Mouse (Mus musculus) heart, embryonic 15.5 days (tissue): ENCODE measurements at regions not wholly inside any gene's neighbourhood (a gene's known extent, or its start where the extent isn't known, plus 50 kb on each side); places are given as distances from the start of the nearest gene placed in this dataset.
A peak's percentile ranks its signal among the peaks of the same experiment; 100 is the strongest.

ENCODE experiments used
- ATAC-seq: fragments of 200-750 bp; cut with Nextera tagmentation; replicated peaks from 2 replicates; pipeline ENCODE4 v1.8.0; 2017; ENCODE audit warnings: low read depth, moderate TSS enrichment; ENCODE audit not compliant: insufficient number of reproducible peaks, insufficient read depth, low FRiP score
- H3K27ac ChIP-seq: fragments of 300-500 bp; sonication (generic); 2 replicates; pipeline ENCODE4 v1.5.1; 2015; ENCODE audit warnings: mild to moderate bottlenecking, inconsistent platforms
- H3K27me3 ChIP-seq: fragments of 300-500 bp; sonication (generic); 2 replicates; pipeline ENCODE4 v1.6.1; 2015; ENCODE audit warnings: inconsistent platforms
- H3K36me3 ChIP-seq: fragments of 300-500 bp; sonication (generic); 2 replicates; pipeline ENCODE4 v1.6.1; 2015; ENCODE audit warnings: mild to moderate bottlenecking, inconsistent platforms
- H3K4me1 ChIP-seq: fragments of 300-500 bp; sonication (generic); replicated peaks from 2 replicates; pipeline ENCODE4 v1.6.1; 2015; ENCODE audit warnings: inconsistent platforms
- H3K4me2 ChIP-seq: fragments of 300-500 bp; sonication (generic); 2 replicates; pipeline ENCODE4 v1.6.1; 2015; ENCODE audit warnings: inconsistent platforms, mild to moderate bottlenecking, moderate library complexity
- H3K4me3 ChIP-seq: fragments of 300-500 bp; sonication (generic); 2 replicates; pipeline ENCODE4 v1.5.1; 2015; ENCODE audit warnings: mild to moderate bottlenecking, inconsistent platforms
- H3K9ac ChIP-seq: fragments of 300-500 bp; sonication (generic); 2 replicates; pipeline ENCODE4 v1.6.1; 2015; ENCODE audit warnings: mild to moderate bottlenecking, inconsistent platforms
- H3K9me3 ChIP-seq: fragments of 300-500 bp; sonication (generic); replicated peaks from 2 replicates; pipeline ENCODE4 v1.6.1; 2016; ENCODE audit warnings: inconsistent platforms
- WGBS: fragments of 180-500 bp; shearing (Covaris S2); methylation state at CpG from one replicate; pipeline ENCODE4 v1.1.7; 2015; ENCODE audit warnings: mixed read lengths; 5-methylcytosine and 5-hydroxymethylcytosine counted together

- H3K36me3 ChIP-seq = no peaks in the 10 kb centered on the region
- no peaks in the 10 kb centered on the region for H3K27me3 ChIP-seq
- H3K4me2 ChIP-seq = no peak overlapping the region
- H3K9me3 ChIP-seq = no peaks in the 10 kb centered on the region
- no peak for ATAC-seq
- H3K27ac ChIP-seq = no peak overlapping the region
- H3K9ac ChIP-seq = no peak overlapping the region
- H3K4me1 ChIP-seq = no peaks in the 10 kb centered on the region
- H3K4me3 ChIP-seq = no peak overlapping the region
- WGBS = 52% methylated on average over 3 of the region's 3 CpGs
These were observed 310.9 kb downstream of the Nova1 start for GRCm38 (mm10) chr12:46507829-46508228.

- no peaks in the 10 kb centered on the region for H3K36me3 ChIP-seq
- no peaks in the 10 kb centered on the region for H3K27me3 ChIP-seq
- 88% methylated on average over 6 of the region's 6 CpGs for WGBS
- H3K9me3 ChIP-seq = no peaks in the 10 kb centered on the region
- no peaks in the 10 kb centered on the region for H3K4me1 ChIP-seq
- H3K4me2 ChIP-seq = no peak overlapping the region
- H3K9ac ChIP-seq = no peak overlapping the region
- ATAC-seq = no peak
- no peak overlapping the region for H3K4me3 ChIP-seq
- H3K27ac ChIP-seq = no peak overlapping the region
These were observed 326.3 kb downstream of the Nova1 start for GRCm38 (mm10) chr12:46492465-46492864.

DNA sequence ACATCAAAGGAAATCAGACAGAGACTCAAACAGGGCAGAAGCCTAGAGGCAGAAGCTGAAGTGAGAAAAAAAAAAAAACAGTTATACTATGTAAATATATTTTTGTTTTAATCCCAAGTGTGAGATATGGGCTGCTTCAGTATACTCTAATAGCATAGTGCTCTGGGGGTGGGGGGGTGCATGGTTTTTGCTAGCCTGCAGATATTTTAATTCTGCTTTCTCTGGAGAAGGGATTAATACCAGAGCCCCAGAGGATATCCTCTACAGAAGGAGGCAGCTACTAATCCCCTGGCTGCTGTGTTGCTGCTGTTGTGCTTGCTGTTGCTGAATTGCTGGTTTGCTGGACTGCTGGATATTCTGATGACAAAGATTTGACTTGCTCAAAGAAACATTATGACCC, 367.8 kb downstream of the Nova1 start:
- H3K27ac ChIP-seq = no peak overlapping the region
- ATAC-seq = no peak

DNA sequence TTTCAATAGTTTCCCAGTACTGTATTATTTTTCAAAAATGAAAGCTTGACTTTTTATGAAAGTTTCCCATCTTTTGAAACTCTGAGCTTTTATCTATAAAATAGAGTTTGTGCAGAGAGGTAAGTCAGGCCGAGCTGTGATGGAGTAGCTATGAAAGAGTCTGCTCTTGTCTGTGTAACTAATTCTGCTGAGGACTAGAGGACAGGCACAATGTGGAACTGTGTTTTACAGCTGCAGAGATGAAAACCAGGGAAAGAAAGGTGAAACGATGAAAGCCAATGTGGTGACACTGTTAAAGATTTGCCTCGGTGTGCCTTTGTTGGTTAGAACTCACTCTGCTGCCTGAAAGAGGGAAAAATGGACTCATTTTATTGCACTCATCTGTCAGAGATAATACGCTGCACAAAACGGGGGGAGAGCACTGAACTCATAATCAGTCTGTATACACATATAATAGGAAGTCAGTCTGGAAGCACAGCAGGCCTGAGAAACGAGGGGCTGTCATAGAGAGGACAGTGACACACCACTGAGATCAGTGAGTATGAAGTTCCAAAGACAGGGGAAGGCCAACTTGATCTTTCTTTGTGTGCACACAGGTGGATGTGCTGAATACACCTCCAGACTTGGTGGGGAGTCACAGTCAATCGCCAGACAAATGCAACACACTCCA, 373.9 kb downstream of the Nova1 start:
- 64% methylated on average over 7 of the region's 7 CpGs for WGBS
- ATAC-seq = no peak
- H3K9ac ChIP-seq = no peak overlapping the region
- H3K27ac ChIP-seq = no peak overlapping the region
- H3K9me3 ChIP-seq = no peaks in the 10 kb centered on the region
- no peak overlapping the region for H3K4me2 ChIP-seq
- no peaks in the 10 kb centered on the region for H3K36me3 ChIP-seq
- H3K4me3 ChIP-seq = no peak overlapping the region
- H3K27me3 ChIP-seq = no peaks in the 10 kb centered on the region
- H3K4me1 ChIP-seq = no peaks in the 10 kb centered on the region

More for the DNA sequence above, 367.8 kb downstream of the Nova1 start:
- H3K4me2 ChIP-seq = no peak overlapping the region
- H3K4me3 ChIP-seq = no peak overlapping the region
- H3K9me3 ChIP-seq = no peaks in the 10 kb centered on the region
- no peaks in the 10 kb centered on the region for H3K4me1 ChIP-seq
- no peaks in the 10 kb centered on the region for H3K27me3 ChIP-seq
- no peaks in the 10 kb centered on the region for H3K36me3 ChIP-seq
- no peak overlapping the region for H3K9ac ChIP-seq

- Histone ChIP-seq H3K27me3 (no peaks in the 10 kb centered on the region), H3K27ac (no peak overlapping the region), H3K9ac (no peak overlapping the region), H3K36me3 (no peaks in the 10 kb centered on the region), H3K4me1 (no peaks in the 10 kb centered on the region), H3K9me3 (no peaks in the 10 kb centered on the region), H3K4me2 (no peak overlapping the region), H3K4me3 (no peak overlapping the region)
- 80% methylated on average over 4 of the region's 4 CpGs for WGBS
- ATAC-seq = no peak
These were observed 399.1 kb downstream of the Nova1 start for GRCm38 (mm10) chr12:46419591-46419990.

- Histone ChIP-seq H3K4me2 (no peak overlapping the region), H3K4me3 (no peak overlapping the region), H3K27me3 (no peaks in the 10 kb centered on the region), H3K27ac (no peak overlapping the region), H3K4me1 (no peaks in the 10 kb centered on the region), H3K9ac (no peak overlapping the region), H3K9me3 (no peaks in the 10 kb centered on the region), H3K36me3 (no peaks in the 10 kb centered on the region)
- no peak for ATAC-seq
- 82% methylated on average over 4 of the region's 4 CpGs for WGBS
These were observed 399.7 kb downstream of the Nova1 start for GRCm38 (mm10) chr12:46418990-46419389.

- H3K27ac ChIP-seq = no peak overlapping the region
- H3K36me3 ChIP-seq = no peaks in the 10 kb centered on the region
- H3K27me3 ChIP-seq = no peaks in the 10 kb centered on the region
- H3K4me2 ChIP-seq = no peak overlapping the region
- no peak overlapping the region for H3K9ac ChIP-seq
- WGBS = 70% methylated on average over 3 of the region's 3 CpGs
- H3K4me3 ChIP-seq = no peak overlapping the region
- H3K4me1 ChIP-seq = no peaks in the 10 kb centered on the region
- H3K9me3 ChIP-seq = no peaks in the 10 kb centered on the region
- ATAC-seq = no peak
These were observed 401.8 kb downstream of the Nova1 start for GRCm38 (mm10) chr12:46416765-46417404.

- H3K9me3 ChIP-seq = no peaks in the 10 kb centered on the region
- H3K27ac ChIP-seq = no peak overlapping the region
- no peaks in the 10 kb centered on the region for H3K4me1 ChIP-seq
- no peaks in the 10 kb centered on the region for H3K36me3 ChIP-seq
- H3K27me3 ChIP-seq = no peaks in the 10 kb centered on the region
- no peak overlapping the region for H3K9ac ChIP-seq
- H3K4me3 ChIP-seq = no peak overlapping the region
- ATAC-seq = no peak
- no peak overlapping the region for H3K4me2 ChIP-seq
These were observed 402.5 kb downstream of the Nova1 start for GRCm38 (mm10) chr12:46416250-46416649.

DNA sequence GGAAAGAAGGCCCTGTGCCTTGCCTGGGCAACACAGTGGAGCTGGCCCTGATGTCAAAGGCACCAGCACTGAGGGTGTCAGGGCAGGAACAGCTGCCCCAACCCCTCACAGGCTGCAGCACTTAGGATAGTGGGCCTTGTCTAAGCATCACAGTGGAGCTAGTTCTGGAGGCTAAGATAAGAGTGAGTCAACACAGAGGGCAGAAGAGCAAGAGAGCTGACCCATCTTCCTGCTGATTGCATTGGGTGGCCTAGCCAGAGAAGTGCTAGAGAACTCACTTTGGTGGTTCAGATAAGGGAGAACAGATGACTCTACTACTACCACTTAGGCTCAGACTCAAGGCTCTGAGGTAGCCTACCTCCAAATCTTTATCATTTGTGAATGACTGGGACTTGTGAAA, 413.1 kb downstream of the Nova1 start:
- Histone ChIP-seq H3K9ac (no peak overlapping the region), H3K9me3 (no peaks in the 10 kb centered on the region)

GRCm38 (mm10) chr12:46399653-46399975, 419.1 kb downstream of the Nova1 start:
- Histone ChIP-seq H3K27me3 (0 out of 2 replicates have a peak, but pooled peaks cover 3% of the 10 kb centered on the region), H3K4me2 (peak overlapping the region; percentile 80), H3K27ac (no peak overlapping the region), H3K9ac (no peak overlapping the region), H3K4me1 (no peaks in the 10 kb centered on the region), H3K4me3 (peak overlapping the region; percentile 58), H3K9me3 (no peaks in the 10 kb centered on the region), H3K36me3 (no peaks in the 10 kb centered on the region)
- WGBS = 1% methylated on average over 14 of the region's 14 CpGs
- ATAC-seq = no peak

More for the DNA sequence above, 413.1 kb downstream of the Nova1 start:
- Histone ChIP-seq H3K4me2 (no peak overlapping the region), H3K4me3 (no peak overlapping the region), H3K4me1 (no peaks in the 10 kb centered on the region), H3K36me3 (no peaks in the 10 kb centered on the region), H3K27me3 (no peaks in the 10 kb centered on the region), H3K27ac (no peak overlapping the region)
- no peak for ATAC-seq

GRCm38 (mm10) chr12:46398875-46399652, 419.7 kb downstream of the Nova1 start:
- no peak for ATAC-seq
- Histone ChIP-seq H3K27ac (no peak overlapping the region), H3K4me2 (peak overlapping the region; percentile 80), H3K9ac (no peak overlapping the region), H3K4me1 (no peaks in the 10 kb centered on the region), H3K36me3 (no peaks in the 10 kb centered on the region), H3K9me3 (no peaks in the 10 kb centered on the region), H3K27me3 (0 out of 2 replicates have a peak, but pooled peaks cover 3% of the 10 kb centered on the region), H3K4me3 (peak overlapping the region; percentile 58)
- WGBS = 6% methylated on average over 23 of the region's 23 CpGs
